Mouse (Mus musculus) kidney, adult 2 months (tissue): ENCODE data around the gene Nectin1. TPM values are rescaled to one million over a fixed set of nuclear protein-coding genes. Genes with fewer than 3 reads are reported as not detected.

Source experiments
- DNase-seq: peaks from one replicate; pipeline ENCODE4 v3.0.0; 2021
- H3K27ac ChIP-seq: fragments of 200-500 bp; 2 replicates; pipeline ENCODE4 v1.5.1; 2012; ENCODE audit warnings: low read depth, low read length, control low read depth, inconsistent platforms; ENCODE audit not compliant: insufficient read depth
- H3K27me3 ChIP-seq: fragments of 200-500 bp; replicated peaks from 2 replicates; pipeline ENCODE4 v1.6.1; 2012; ENCODE audit warnings: mild to moderate bottlenecking, moderate library complexity, low read length, inconsistent platforms; ENCODE audit not compliant: control insufficient read depth, insufficient read depth
- H3K36me3 ChIP-seq: fragments of 200-500 bp; 2 replicates; pipeline ENCODE4 v1.6.1; 2012; ENCODE audit warnings: mild to moderate bottlenecking, moderate library complexity, low read length, inconsistent platforms; ENCODE audit not compliant: control insufficient read depth, insufficient read depth
- H3K4me1 ChIP-seq: fragments of 200-500 bp; 2 replicates; pipeline ENCODE4 v1.6.1; 2011; ENCODE audit warnings: low read length; ENCODE audit not compliant: control insufficient read depth, insufficient read depth
- H3K4me3 ChIP-seq: fragments of 200-500 bp; 2 replicates; pipeline ENCODE4 v1.5.1; 2011; ENCODE audit warnings: mild to moderate bottlenecking, low read depth, low read length, control low read depth; ENCODE audit not compliant: insufficient read depth
- CTCF ChIP-seq: fragments of 200-500 bp; conservative IDR thresholded peaks from 2 replicates; pipeline ENCODE4 v1.5.1; 2011; ENCODE audit warnings: low read depth, mild to moderate bottlenecking, control low read depth, low read length, moderate library complexity, mixed read lengths; ENCODE audit not compliant: insufficient read depth, insufficient read length
- POLR2A ChIP-seq: fragments of 200-500 bp; IDR thresholded peaks from one replicate; pipeline ENCODE4 v1.6.1; 2011; ENCODE audit warnings: low read depth, low read length, control low read depth
- WGBS: fragments of 180-500 bp; shearing (Covaris S2); methylation state at CpG from one replicate; pipeline ENCODE4 v1.1.7; 2018; 5-methylcytosine and 5-hydroxymethylcytosine counted together
- polyA plus RNA-seq: library from polyadenylated mRNA; depleted of rRNA; stranded (reverse); fragments of >200 nt; gene quantifications from 2 replicates; pipeline ENCODE4 v1.2.3, GENCODE M21; 2012

Nectin1 gene
- polyA plus RNA-seq, 1 experiment, result 26.5 TPM

DNA sequence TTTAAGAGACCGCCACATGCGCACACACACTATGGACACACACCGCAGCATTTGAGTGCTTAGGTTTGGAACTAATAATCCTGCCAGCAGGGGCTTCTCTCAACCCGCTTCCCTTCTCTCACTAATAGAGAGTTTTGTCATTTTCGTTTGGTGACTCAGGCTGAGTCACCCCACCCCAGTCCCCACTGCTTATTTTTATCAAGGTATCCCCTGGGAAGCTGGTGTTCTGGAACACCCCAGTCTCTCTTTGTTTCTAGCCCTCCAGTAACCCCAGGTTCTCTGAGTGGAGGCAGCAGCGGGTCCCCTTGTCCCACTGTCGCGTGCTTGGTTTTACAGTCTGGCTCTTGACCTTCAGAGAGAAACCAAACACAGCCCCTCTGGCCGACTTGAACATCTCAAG, 48.9 kb downstream of the Nectin1 start:
- no peak for TF ChIP-seq POLR2A
- no peak for TF ChIP-seq CTCF
- Histone ChIP-seq H3K4me1 (no peaks in the 10 kb centered on the region), H3K4me3 (no peak overlapping the region), H3K36me3 (no peaks in the 10 kb centered on the region), H3K27me3 (no peaks in the 10 kb centered on the region), H3K27ac (no peak overlapping the region)
- DNase-seq, result no peak
- WGBS, result 86% methylated on average over 9 of the region's 9 CpGs

DNA sequence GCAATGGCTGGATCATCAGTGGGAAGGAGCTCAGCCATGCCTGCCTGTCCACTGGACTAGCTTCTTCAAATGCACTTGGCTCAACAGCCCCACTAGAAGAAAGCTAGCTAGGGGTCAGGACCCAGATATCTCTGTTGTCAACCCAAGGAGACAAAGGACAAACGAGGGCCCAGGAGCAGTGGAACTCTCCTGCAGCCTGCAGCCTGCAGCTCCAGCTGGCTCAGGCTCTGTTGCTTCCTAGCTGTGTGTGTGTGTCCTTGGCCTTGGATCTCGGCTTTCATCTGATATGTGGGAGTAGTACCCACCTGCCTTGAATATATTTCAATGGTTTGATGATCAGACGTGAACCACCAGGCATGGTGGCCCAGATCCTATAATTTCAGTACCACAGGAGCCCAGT, 49.6 kb downstream of the Nectin1 start:
- H3K4me3 ChIP-seq, result no peak overlapping the region
- no peak for DNase-seq
- H3K4me1 ChIP-seq, result no peaks in the 10 kb centered on the region
- H3K36me3 ChIP-seq, result no peaks in the 10 kb centered on the region
- H3K27me3 ChIP-seq, result no peaks in the 10 kb centered on the region
- H3K27ac ChIP-seq, result no peak overlapping the region
- WGBS, result 64% methylated on average over 3 of the region's 3 CpGs
- no peak for TF ChIP-seq CTCF
- TF ChIP-seq POLR2A, result no peak

DNA sequence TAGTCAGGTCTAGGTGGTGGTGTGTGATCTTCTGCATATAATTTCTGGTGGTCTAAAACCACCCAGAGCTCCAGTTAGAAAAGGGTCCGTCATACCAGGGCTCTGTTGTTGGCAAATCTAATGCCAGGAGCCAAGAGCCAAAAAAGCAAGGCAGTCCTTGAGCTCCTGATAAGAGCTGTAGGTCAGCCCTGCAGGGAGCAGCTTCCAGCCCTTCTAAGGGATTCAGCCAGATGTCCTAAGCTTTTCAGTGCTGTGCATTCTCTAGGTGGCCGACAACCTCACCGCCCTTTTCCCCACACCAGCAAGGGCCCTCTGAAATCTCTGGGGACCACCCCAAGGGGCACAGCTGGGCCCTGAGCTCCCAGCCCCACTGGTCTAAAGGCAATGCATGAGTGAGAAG, 52.2 kb downstream of the Nectin1 start:
- TF ChIP-seq CTCF (no peak), POLR2A (no peak)
- WGBS, result 89% methylated on average over 3 of the region's 3 CpGs
- Histone ChIP-seq H3K27me3 (no peaks in the 10 kb centered on the region), H3K4me1 (no peaks in the 10 kb centered on the region), H3K36me3 (no peaks in the 10 kb centered on the region), H3K4me3 (no peak overlapping the region), H3K27ac (no peak overlapping the region)
- no peak for DNase-seq

DNA sequence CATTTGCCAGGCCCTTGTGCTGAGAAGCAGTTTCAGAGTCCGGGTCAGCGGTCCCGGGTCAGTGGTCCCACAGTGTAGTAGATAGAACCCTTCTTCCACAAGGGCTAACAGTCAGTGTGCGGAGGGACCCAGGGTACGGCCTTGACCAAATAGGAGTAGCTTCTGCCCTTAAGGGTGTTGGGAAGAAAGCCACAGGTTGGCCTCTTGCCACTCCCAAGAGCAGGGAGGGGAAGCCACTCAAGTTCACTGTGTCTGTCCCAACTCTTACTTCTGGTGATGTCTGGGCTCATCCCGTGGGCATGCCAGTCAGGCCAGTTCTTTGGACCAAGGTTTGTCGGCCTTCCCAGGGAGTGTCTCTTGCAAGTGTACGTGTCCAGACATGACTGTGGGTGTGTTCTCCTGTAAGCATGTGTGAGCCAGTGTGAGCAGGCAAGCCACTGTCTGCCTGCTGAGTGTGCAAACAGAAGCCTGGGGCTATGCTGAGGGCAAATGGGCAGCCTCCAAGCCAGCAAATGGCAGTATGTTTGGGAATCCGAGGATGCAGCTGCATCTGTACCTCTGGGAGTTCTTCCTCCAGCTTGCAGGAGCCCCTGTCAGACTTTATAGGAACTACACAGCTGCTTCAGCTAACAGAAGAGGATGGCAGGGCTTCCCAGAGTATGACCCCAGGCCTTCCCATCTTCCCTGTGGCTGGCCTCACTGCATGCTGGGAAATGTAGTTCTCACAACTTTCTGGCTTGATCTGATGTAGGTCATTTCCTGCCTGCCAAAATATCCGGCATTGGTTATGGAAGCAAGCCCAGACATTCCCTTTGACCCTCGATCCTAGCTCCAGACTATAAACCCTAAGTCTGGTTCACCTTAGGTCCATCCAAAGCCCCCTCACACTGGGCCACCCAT, 53.3 kb downstream of the Nectin1 start:
- no peak overlapping the region for H3K27ac ChIP-seq
- TF ChIP-seq POLR2A (no peak), CTCF (no peak)
- DNase-seq, result peak; percentile 64
- H3K4me3 ChIP-seq, result no peak overlapping the region
- H3K36me3 ChIP-seq, result no peaks in the 10 kb centered on the region
- WGBS, result 67% methylated on average over 11 of the region's 11 CpGs
- no peaks in the 10 kb centered on the region for H3K4me1 ChIP-seq
- no peaks in the 10 kb centered on the region for H3K27me3 ChIP-seq

DNA sequence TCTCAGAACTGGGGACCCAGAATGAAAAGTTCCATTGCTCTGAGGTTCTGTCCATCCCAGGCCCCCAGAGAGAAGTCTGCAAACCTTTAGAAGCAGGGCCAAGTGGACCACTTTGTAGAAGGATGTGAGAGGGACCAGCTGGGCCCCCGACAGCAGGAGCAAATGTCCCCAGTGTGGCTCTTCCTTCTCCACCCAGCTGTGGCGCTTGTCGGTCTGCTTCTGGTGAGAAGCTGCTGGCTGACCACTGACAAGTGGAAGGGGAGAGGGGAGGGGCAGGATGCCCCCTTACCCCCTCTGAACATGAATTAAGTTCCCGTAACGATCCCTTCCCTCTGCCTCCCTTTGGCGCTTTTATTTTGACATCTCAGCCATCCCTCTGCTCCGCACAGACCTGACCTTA, 54.0 kb downstream of the Nectin1 start:
- peak; percentile 29 for DNase-seq
- Histone ChIP-seq H3K4me1 (no peaks in the 10 kb centered on the region), H3K27me3 (no peaks in the 10 kb centered on the region), H3K4me3 (no peak overlapping the region), H3K27ac (no peak overlapping the region), H3K36me3 (no peaks in the 10 kb centered on the region)
- TF ChIP-seq CTCF (no peak), POLR2A (no peak)
- WGBS, result 55% methylated on average over 7 of the region's 7 CpGs

DNA sequence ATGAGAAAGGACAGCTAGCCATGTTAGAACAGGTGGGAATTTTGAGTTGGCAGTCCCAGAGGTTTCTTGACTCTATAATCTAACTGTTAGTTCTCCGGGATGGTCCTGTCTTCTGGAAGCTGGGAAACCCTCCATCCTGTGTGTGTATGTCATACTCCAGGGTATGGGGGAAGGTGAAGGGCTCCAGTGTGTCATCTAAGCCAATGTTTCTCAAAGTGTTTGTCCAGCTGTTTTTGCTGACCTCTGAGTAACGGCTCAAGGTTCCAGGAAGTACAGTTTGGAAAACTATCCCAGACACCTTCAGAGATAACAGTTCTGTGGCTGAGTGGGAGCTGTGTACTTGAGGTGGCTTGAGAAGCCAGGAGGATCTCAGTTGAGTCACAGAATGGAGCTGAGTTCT, 56.7 kb downstream of the Nectin1 start:
- no peak for TF ChIP-seq POLR2A
- no peak for TF ChIP-seq CTCF
- DNase-seq, result no peak
- Histone ChIP-seq H3K36me3 (no peaks in the 10 kb centered on the region), H3K4me1 (no peaks in the 10 kb centered on the region), H3K27ac (no peak overlapping the region), H3K27me3 (no peaks in the 10 kb centered on the region), H3K4me3 (no peak overlapping the region)
- WGBS, result 64% methylated on average over 2 of the region's 2 CpGs

DNA sequence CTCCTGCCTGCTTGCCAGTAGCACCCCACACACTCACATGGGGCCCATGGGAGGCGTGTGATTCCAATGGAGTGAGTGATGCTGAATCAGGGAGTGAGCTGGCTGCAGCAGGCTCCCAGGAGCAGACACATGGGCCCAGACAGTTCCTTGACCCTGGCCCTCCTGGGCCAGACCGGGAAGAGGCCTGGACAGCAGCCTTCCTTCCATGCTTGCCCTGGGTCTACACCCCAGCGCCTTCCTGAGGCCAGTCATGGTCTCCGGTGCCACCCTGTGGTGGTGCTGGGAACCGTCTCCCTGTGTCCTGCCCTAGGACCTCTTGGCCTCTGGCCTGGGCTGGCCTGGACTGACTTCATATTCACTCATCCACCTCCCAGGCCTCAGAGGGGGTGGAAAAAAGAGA, 58.1 kb downstream of the Nectin1 start:
- Histone ChIP-seq H3K4me1 (no peaks in the 10 kb centered on the region), H3K27ac (no peak overlapping the region), H3K36me3 (no peaks in the 10 kb centered on the region), H3K27me3 (no peaks in the 10 kb centered on the region), H3K4me3 (no peak overlapping the region)
- 36% methylated on average over 5 of the region's 5 CpGs for WGBS
- TF ChIP-seq CTCF, result peak; percentile 94
- TF ChIP-seq POLR2A, result no peak
- peak; percentile 77 for DNase-seq
